Mouse (Mus musculus) MEL (cell line): Measurements from ENCODE around the gene Ercc5. TPM values are rescaled to one million over a fixed set of nuclear protein-coding genes. Genes with fewer than 3 reads are reported as not detected.

Source experiments
- DNase-seq: peaks from one replicate; pipeline ENCODE4 v3.0.0; 2011; ENCODE audit warnings: low read depth, low spot score
- H3K27ac ChIP-seq: 2 replicates; pipeline ENCODE4 v1.5.1; 2012; ENCODE audit warnings: low read depth, mild to moderate bottlenecking, control low read depth, low read length, moderate library complexity; ENCODE audit not compliant: control insufficient read depth
- H3K27me3 ChIP-seq, 2 experiments: fragments of 150-350 bp in 1 of 2; sonication (generic) in 1 of 2; 2 replicates each; pipeline ENCODE4 v1.6.1; 2012; ENCODE audit warnings: low read length in 2 of 2, mild to moderate bottlenecking in 2 of 2, improper control_type of control experiment in 1 of 2, moderate library complexity in 1 of 2; ENCODE audit not compliant: insufficient read depth in 2 of 2, control insufficient read depth in 1 of 2
- H3K36me3 ChIP-seq, 2 experiments: 2 replicates each; pipeline ENCODE4 v1.6.1; 2012 to 2014; ENCODE audit warnings: low read length in 2 of 2, improper control_type of control experiment in 1 of 2, inconsistent platforms in 1 of 2, mild to moderate bottlenecking in 1 of 2; ENCODE audit not compliant: insufficient read depth in 2 of 2, control insufficient read depth in 1 of 2
- H3K4me1 ChIP-seq, 2 experiments: fragments of 150-350 bp in 1 of 2; sonication (generic) in 1 of 2; 2 replicates each; pipeline ENCODE4 v1.6.1; 2012; ENCODE audit warnings: low read length in 2 of 2, improper control_type of control experiment in 1 of 2, mild to moderate bottlenecking in 1 of 2; ENCODE audit not compliant: insufficient read depth in 2 of 2, control insufficient read depth in 1 of 2
- H3K4me3 ChIP-seq, 2 experiments: fragments of 150-350 bp in 1 of 2; sonication (generic) in 1 of 2; 2 replicates each; pipeline ENCODE4 v1.5.1; 2012; ENCODE audit warnings: low read depth in 2 of 2, low read length in 2 of 2, mild to moderate bottlenecking in 2 of 2, moderate library complexity in 2 of 2, control low read depth in 1 of 2, improper control_type of control experiment in 1 of 2; ENCODE audit not compliant: control insufficient read depth in 1 of 2, insufficient read depth in 1 of 2
- H3K79me2 ChIP-seq: 2 replicates; pipeline ENCODE4 v1.6.1; 2012; ENCODE audit warnings: mild to moderate bottlenecking, low read length, moderate library complexity; ENCODE audit not compliant: control insufficient read depth, poor library complexity, insufficient read depth
- H3K9ac ChIP-seq: 2 replicates; pipeline ENCODE4 v1.6.1; 2012; ENCODE audit warnings: low read depth, mild to moderate bottlenecking, control low read depth, low read length, moderate library complexity; ENCODE audit not compliant: control insufficient read depth, poor library complexity, severe bottlenecking
- H3K9me3 ChIP-seq: fragments of 150-350 bp; sonication (generic); replicated peaks from 2 replicates; pipeline ENCODE4 v1.6.1; 2012; ENCODE audit warnings: mild to moderate bottlenecking, low read length, improper control_type of control experiment, moderate library complexity; ENCODE audit not compliant: insufficient read depth
- BHLHE40 ChIP-seq: IDR thresholded peaks from 2 replicates; pipeline ENCODE4 v1.6.1; 2012; ENCODE audit warnings: low read depth, mild to moderate bottlenecking, inconsistent platforms, low read length, improper control_type of control experiment, borderline replicate concordance
- CHD1 ChIP-seq: IDR thresholded peaks from 2 replicates; pipeline ENCODE4 v1.6.1; 2012; ENCODE audit warnings: low read depth, mild to moderate bottlenecking, inconsistent platforms, low read length, improper control_type of control experiment
- CHD2 ChIP-seq: IDR thresholded peaks from 2 replicates; pipeline ENCODE4 v1.6.1; 2011; ENCODE audit warnings: low read length, improper control_type of control experiment
- CTCF ChIP-seq, 3 experiments: IDR thresholded peaks in 2 of 3; conservative IDR thresholded peaks in 1 of 3; 2 replicates each; pipeline ENCODE4 v1.5.1; 2011 to 2012; ENCODE audit warnings: low read length in 3 of 3, low read depth in 2 of 3, mild to moderate bottlenecking in 2 of 3, improper control_type of control experiment in 1 of 3, inconsistent platforms in 1 of 3, mixed read lengths in 1 of 3, moderate library complexity in 1 of 3; ENCODE audit not compliant: control insufficient read depth in 1 of 3, insufficient read depth in 1 of 3, poor library complexity in 1 of 3, severe bottlenecking in 1 of 3
- E2F4 ChIP-seq: IDR thresholded peaks from 2 replicates; pipeline ENCODE4 v1.6.1; 2011; ENCODE audit warnings: low read depth, low read length, improper control_type of control experiment, borderline replicate concordance
- ELF1 ChIP-seq: IDR thresholded peaks from 2 replicates; pipeline ENCODE4 v1.6.1; 2014; ENCODE audit warnings: low read depth, mild to moderate bottlenecking, inconsistent platforms, low read length, improper control_type of control experiment, moderate library complexity
- EP300 ChIP-seq, 2 experiments: IDR thresholded peaks; 2 replicates each; pipeline ENCODE4 v1.6.1; 2011; ENCODE audit warnings: improper control_type of control experiment in 2 of 2, low read length in 2 of 2, low read depth in 1 of 2, mild to moderate bottlenecking in 1 of 2
- GATA1 ChIP-seq: IDR thresholded peaks from 2 replicates; pipeline ENCODE4 v1.6.1; 2011; ENCODE audit warnings: low read depth, low read length, improper control_type of control experiment
- HCFC1 ChIP-seq: IDR thresholded peaks from 2 replicates; pipeline ENCODE4 v1.6.1; 2012; ENCODE audit warnings: low read depth, mild to moderate bottlenecking, inconsistent platforms, low read length, improper control_type of control experiment, moderate library complexity
- JUND ChIP-seq: IDR thresholded peaks from 2 replicates; pipeline ENCODE4 v1.6.1; 2011; ENCODE audit warnings: low read depth, mild to moderate bottlenecking, improper control_type of control experiment, low read length
- KAT2A ChIP-seq: conservative IDR thresholded peaks from 2 replicates; pipeline ENCODE4 v1.6.1; 2012; ENCODE audit warnings: low read depth, low read length, improper control_type of control experiment, inconsistent platforms
- MAX ChIP-seq: IDR thresholded peaks from 2 replicates; pipeline ENCODE4 v1.6.1; 2011; ENCODE audit warnings: low read length, improper control_type of control experiment
- MAZ ChIP-seq: IDR thresholded peaks from 2 replicates; pipeline ENCODE4 v1.6.1; 2012; ENCODE audit warnings: low read depth, mild to moderate bottlenecking, inconsistent platforms, low read length, improper control_type of control experiment
- MXI1 ChIP-seq: IDR thresholded peaks from 2 replicates; pipeline ENCODE4 v1.6.1; 2011; ENCODE audit warnings: mild to moderate bottlenecking, low read depth, low read length, improper control_type of control experiment
- MYB ChIP-seq: IDR thresholded peaks from 2 replicates; pipeline ENCODE4 v1.6.1; 2011; ENCODE audit warnings: mild to moderate bottlenecking, low read depth, low read length, improper control_type of control experiment
- MYC ChIP-seq: IDR thresholded peaks from 2 replicates; pipeline ENCODE4 v1.6.1; 2011; ENCODE audit warnings: low read depth, mild to moderate bottlenecking, low read length, improper control_type of control experiment, moderate library complexity
- NRF1 ChIP-seq: IDR thresholded peaks from 2 replicates; pipeline ENCODE4 v1.6.1; 2014; ENCODE audit warnings: low read depth, mild to moderate bottlenecking, inconsistent platforms, low read length, improper control_type of control experiment, moderate library complexity; ENCODE audit not compliant: poor library complexity, insufficient read depth, severe bottlenecking
- POLR2A ChIP-seq, 2 experiments: IDR thresholded peaks; 2 replicates each; pipeline ENCODE4 v1.6.1; 2011 to 2012; ENCODE audit warnings: low read length in 2 of 2, mild to moderate bottlenecking in 2 of 2, control low read depth in 1 of 2, improper control_type of control experiment in 1 of 2, low read depth in 1 of 2, moderate library complexity in 1 of 2; ENCODE audit not compliant: control insufficient read depth in 1 of 2, insufficient read depth in 1 of 2, poor library complexity in 1 of 2
- POLR2AphosphoS2 ChIP-seq: IDR thresholded peaks from 2 replicates; pipeline ENCODE4 v1.6.1; 2011; ENCODE audit warnings: low read length, improper control_type of control experiment
- POLR2AphosphoS5 ChIP-seq: IDR thresholded peaks from 2 replicates; pipeline ENCODE4 v1.6.1; 2012; ENCODE audit warnings: low read depth, borderline replicate concordance, mild to moderate bottlenecking, inconsistent platforms, low read length, moderate library complexity, mixed read lengths
- RAD21 ChIP-seq: IDR thresholded peaks from 2 replicates; pipeline ENCODE4 v1.6.1; 2011; ENCODE audit warnings: mild to moderate bottlenecking, low read depth, low read length, improper control_type of control experiment
- RCOR1 ChIP-seq: IDR thresholded peaks from 2 replicates; pipeline ENCODE4 v1.6.1; 2012; ENCODE audit warnings: low read depth, mild to moderate bottlenecking, inconsistent platforms, low read length, improper control_type of control experiment
- SIN3A ChIP-seq: IDR thresholded peaks from 2 replicates; pipeline ENCODE4 v1.6.1; 2012; ENCODE audit warnings: low read length, improper control_type of control experiment, inconsistent platforms
- TAL1 ChIP-seq: IDR thresholded peaks from 2 replicates; pipeline ENCODE4 v1.6.1; 2012; ENCODE audit warnings: mild to moderate bottlenecking, inconsistent platforms, low read length, moderate library complexity, mixed read lengths
- UBTF ChIP-seq: IDR thresholded peaks from 2 replicates; pipeline ENCODE4 v1.6.1; 2012; ENCODE audit warnings: low read depth, mild to moderate bottlenecking, inconsistent platforms, low read length, improper control_type of control experiment, moderate library complexity, borderline replicate concordance; ENCODE audit not compliant: insufficient read depth
- USF1 ChIP-seq: IDR thresholded peaks from 2 replicates; pipeline ENCODE4 v1.6.1; 2014; ENCODE audit warnings: low read depth, mild to moderate bottlenecking, inconsistent platforms, low read length, improper control_type of control experiment, moderate library complexity
- USF2 ChIP-seq, 2 experiments: IDR thresholded peaks; 2 replicates each; pipeline ENCODE4 v1.6.1; 2011 to 2012; ENCODE audit warnings: improper control_type of control experiment in 2 of 2, low read length in 2 of 2, borderline replicate concordance in 1 of 2, inconsistent platforms in 1 of 2, low read depth in 1 of 2, mild to moderate bottlenecking in 1 of 2; ENCODE audit not compliant: insufficient read depth in 1 of 2
- ZMIZ1 ChIP-seq: IDR thresholded peaks from 2 replicates; pipeline ENCODE4 v1.6.1; 2012; ENCODE audit warnings: low read depth, mild to moderate bottlenecking, inconsistent platforms, low read length, improper control_type of control experiment, moderate library complexity
- polyA plus RNA-seq, 2 experiments: library from polyadenylated mRNA; stranded (reverse) in 1 of 2; unstranded in 1 of 2; fragments of >175 nt in 1 of 2; fragments of >200 nt in 1 of 2; gene quantifications; 2 replicates each; pipeline versions ENCODE4 v1.2.1 to v1.2.4; 2012; ENCODE audit warnings: low replicate concordance in 2 of 2, low read depth in 1 of 2; ENCODE audit not compliant: insufficient read length in 2 of 2, insufficient read depth in 1 of 2, missing spikeins in 1 of 2
- total RNA-seq: library from RNA; depleted of rRNA; stranded (reverse); fragments of 300-350 nt; gene quantifications from 2 replicates; pipeline ENCODE4 v1.2.3, GENCODE M21; 2012

Ercc5 gene
- total and polyA plus RNA-seq, 3 experiments, result 8.2 to 8.5 TPM; not detected in 1

- TF ChIP-seq MXI1, result peak; percentile 97
- TF ChIP-seq CTCF (IDR thresholded peaks at IDR 0.05 in 2 of 3, conservative IDR thresholded peaks at IDR 0.05 in 1 of 3; ENCODE audit: control insufficient read depth in 1 of 3, insufficient read depth in 1 of 3, low read depth in 2 of 3, low read length in 3 of 3, poor library complexity in 1 of 3, severe bottlenecking in 1 of 3), result no peak
- TF ChIP-seq USF2 (IDR thresholded peaks at IDR 0.05; ENCODE audit: borderline replicate concordance in 1 of 2, insufficient read depth in 1 of 2, low read depth in 1 of 2, low read length in 2 of 2), result no peak
- TF ChIP-seq MAZ, result no peak
- TF ChIP-seq POLR2AphosphoS2, result peak; percentile 71
- TF ChIP-seq BHLHE40, result no peak
- no peak for TF ChIP-seq CHD1
- peak; percentile 97 for TF ChIP-seq HCFC1
- TF ChIP-seq NRF1, result peak; percentile 44; the same call in 1 of the 2 replicates
- no peak for TF ChIP-seq TAL1
- peak; percentile 84 for TF ChIP-seq SIN3A
Measured at GRCm38 (mm10) chr1:44118239-44119054, 29.1 kb upstream of the Ercc5 start, which contains the start of the genes Kdelc1 and Bivm (continued).

GRCm38 (mm10) chr1:44119201-44120073 lies 28.1 kb upstream of the Ercc5 start:
- H3K36me3 ChIP-seq, result peaks cover 4 to 7% of the 10 kb centered on the region in 2 experiments
- no peaks in the 10 kb centered on the region for H3K9me3 ChIP-seq
- peak overlapping the region; percentile 76 for H3K27ac ChIP-seq
- H3K4me1 ChIP-seq, result peaks cover 2 to 6% of the 10 kb centered on the region in 2 experiments; a peak in 3 of 4 replicates
- DNase-seq, result peak; percentile 87
- H3K9ac ChIP-seq, result peak overlapping the region; percentile 84
- no peaks in the 10 kb centered on the region for H3K27me3 ChIP-seq
- peaks cover 16% of the 10 kb centered on the region for H3K79me2 ChIP-seq
- peak overlapping the region; percentile 78 to 99 for H3K4me3 ChIP-seq
- TF ChIP-seq USF1 (no peak), MYC (no peak), CTCF (IDR thresholded peaks at IDR 0.05 in 2 of 3, conservative IDR thresholded peaks at IDR 0.05 in 1 of 3; ENCODE audit: control insufficient read depth in 1 of 3, insufficient read depth in 1 of 3, low read depth in 2 of 3, low read length in 3 of 3, poor library complexity in 1 of 3, severe bottlenecking in 1 of 3) (peak in 2 of 3 experiments; percentile 49 to 62; a peak in 5 of 6 replicates), GATA1 (no peak), CHD2 (no peak), NRF1 (no peak), ZMIZ1 (peak; percentile 58; the same call in 1 of the 2 replicates), ELF1 (peak; percentile 27; the same call in 1 of the 2 replicates), KAT2A (0 out of 2 replicates have a peak, but pooled peaks have one; percentile 27), MAX (0 out of 2 replicates have a peak, but pooled peaks have one; percentile 11), RCOR1 (no peak), USF2 (IDR thresholded peaks at IDR 0.05; ENCODE audit: borderline replicate concordance in 1 of 2, insufficient read depth in 1 of 2, low read depth in 1 of 2, low read length in 2 of 2) (no peak), MYB (no peak), POLR2AphosphoS5 (no peak), JUND (no peak), MXI1 (peak; percentile 68), RAD21 (no peak), E2F4 (no peak), POLR2A (IDR thresholded peaks at IDR 0.05; ENCODE audit: control insufficient read depth in 1 of 2, insufficient read depth in 1 of 2, low read depth in 1 of 2, low read length in 2 of 2, poor library complexity in 1 of 2) (peak in 1 of 2 experiments; percentile 9; a peak in 2 of 4 replicates), BHLHE40 (no peak), UBTF (peak; percentile 17; the same call in 1 of the 2 replicates), EP300 (IDR thresholded peaks at IDR 0.05; ENCODE audit: low read depth in 1 of 2, low read length in 2 of 2) (no peak; a peak in 1 of 4 replicates), SIN3A (peak; percentile 38; the same call in 1 of the 2 replicates)
